Mouse (Mus musculus): Measurements from ENCODE around the gene Nxf1.

DNA sequence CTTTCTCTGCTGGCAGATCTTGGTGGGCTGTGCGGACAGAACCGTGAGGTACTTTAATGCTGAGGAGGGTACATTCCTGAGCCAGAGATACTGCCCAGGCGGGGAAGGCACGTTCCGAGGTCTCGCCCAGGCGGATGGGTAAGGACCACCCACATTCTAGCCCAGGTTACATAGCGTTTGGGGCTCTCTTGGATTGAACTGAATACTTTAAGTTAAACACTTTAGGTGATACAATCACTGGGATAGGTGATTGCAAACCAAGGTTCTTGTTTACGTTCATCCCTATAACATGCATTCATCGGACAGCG, 20.8 kb upstream of the Nxf1 start:
- no peak for TF ChIP-seq CTCF (IDR thresholded peaks at IDR 0.05; ENCODE audit: low read depth)
- no peak for TF ChIP-seq EP300 (IDR thresholded peaks at IDR 0.05; ENCODE audit: low read depth)
